ENCODE assay signal across 7 mouse cellular contexts in genomic region chr19:41263630-41264295, GRCm38 (mm10). TPM values are rescaled to one million over a fixed set of nuclear protein-coding genes. Genes with fewer than 3 reads are reported as not detected.
DNase-seq lines count a peak whose midpoint lies in the region; ATAC-seq and TF ChIP-seq lines count a peak whose summit lies in the region.

Tm9sf3 (minus strand) TSS chr19:41263997.

- no peak for TF ChIP-seq CTCF in kidney, adult 2 months (conservative IDR thresholded peaks at IDR 0.05; ENCODE audit: insufficient read depth, insufficient read length, low read depth, low read length)
- no peak for TF ChIP-seq CTCF in spleen, adult 2 months (IDR thresholded peaks at IDR 0.05; ENCODE audit: extremely low read depth, insufficient read depth, insufficient read length, insufficient replicate concordance)

- peak within 1 kb of the TSS; percentile 96 for H3K27ac ChIP-seq in embryonic facial prominence, embryonic 11.5 days (replicated peaks; ENCODE audit: low read depth, low read length)
- H3K27ac ChIP-seq in kidney, adult 2 months (ENCODE audit: insufficient read depth, low read depth, low read length) = peak within 1 kb of the TSS; percentile 90
- H3K27ac ChIP-seq in limb, embryonic 12.5 days = peak within 1 kb of the TSS; percentile 99
- peak within 1 kb of the TSS; percentile 93 for H3K27ac ChIP-seq in midbrain, embryonic 15.5 days
- H3K27ac ChIP-seq in spleen, adult 2 months (ENCODE audit: insufficient read depth, low read length) = peak within 1 kb of the TSS; percentile 99

- H3K4me2 ChIP-seq in embryonic facial prominence, embryonic 11.5 days (ENCODE audit: low read depth, low read length) = peak within 1 kb of the TSS; percentile 72
- peak within 1 kb of the TSS; percentile 72 for H3K4me2 ChIP-seq in limb, embryonic 12.5 days
- H3K4me2 ChIP-seq in midbrain, embryonic 15.5 days = peak within 1 kb of the TSS; percentile 67

- 1% methylated on average over 53 of the region's 98 CpGs for WGBS in embryonic facial prominence, embryonic 11.5 days
- under 1% methylated on average over 96 of the region's 98 CpGs for WGBS in kidney, adult 2 months
- under 1% methylated on average over 80 of the region's 98 CpGs for WGBS in limb, embryonic 12.5 days
- under 1% methylated on average over 91 of the region's 98 CpGs for WGBS in midbrain, embryonic 15.5 days
- whole genome bisulfite sequencing in spleen, adult 2 months = 2% methylated on average over 81 of the region's 98 CpGs

- H3K9ac ChIP-seq in embryonic facial prominence, embryonic 11.5 days (replicated peaks; ENCODE audit: low read length) = peak within 1 kb of the TSS; percentile 98
- peak within 1 kb of the TSS; percentile 96 for H3K9ac ChIP-seq in limb, embryonic 12.5 days (replicated peaks)
- H3K9ac ChIP-seq in midbrain, embryonic 15.5 days = peak within 1 kb of the TSS; percentile 65

- no peaks in the 10 kb centered on the region for H3K9me3 ChIP-seq in embryonic facial prominence, embryonic 11.5 days (replicated peaks; ENCODE audit: control insufficient read depth, low read length)
- H3K9me3 ChIP-seq in limb, embryonic 12.5 days = no peaks in the 10 kb centered on the region
- H3K9me3 ChIP-seq in midbrain, embryonic 15.5 days = no peaks in the 10 kb centered on the region

- H3K36me3 ChIP-seq in embryonic facial prominence, embryonic 11.5 days (replicated peaks; ENCODE audit: control insufficient read depth, insufficient read depth, low read depth, low read length) = no peaks in the 10 kb centered on the region
- no peaks in the 10 kb centered on the region for H3K36me3 ChIP-seq in kidney, adult 2 months (ENCODE audit: control insufficient read depth, insufficient read depth, low read length)
- peaks cover 7% of the 10 kb centered on the region; the same call in 1 of the 2 replicates for H3K36me3 ChIP-seq in limb, embryonic 12.5 days
- no peaks in the 10 kb centered on the region for H3K36me3 ChIP-seq in midbrain, embryonic 15.5 days (replicated peaks)
- no peaks in the 10 kb centered on the region for H3K36me3 ChIP-seq in spleen, adult 2 months (ENCODE audit: control insufficient read depth, insufficient read depth, low read length)

- no peaks in the 10 kb centered on the region for H3K27me3 ChIP-seq in embryonic facial prominence, embryonic 11.5 days (ENCODE audit: control insufficient read depth, insufficient read depth, low read length)
- H3K27me3 ChIP-seq in kidney, adult 2 months (replicated peaks; ENCODE audit: control insufficient read depth, insufficient read depth, low read length) = no peaks in the 10 kb centered on the region
- no peaks in the 10 kb centered on the region for H3K27me3 ChIP-seq in limb, embryonic 12.5 days
- no peaks in the 10 kb centered on the region for H3K27me3 ChIP-seq in midbrain, embryonic 15.5 days (replicated peaks)
- no peaks in the 10 kb centered on the region for H3K27me3 ChIP-seq in spleen, adult 2 months (ENCODE audit: control insufficient read depth, insufficient read depth, low read length)

- ATAC-seq in embryonic facial prominence, embryonic 11.5 days (replicated peaks; ENCODE audit: insufficient number of reproducible peaks, low FRiP score, low TSS enrichment, low read depth) = peak; percentile 90
- ATAC-seq in limb, embryonic 12.5 days (ENCODE audit: insufficient number of reproducible peaks, insufficient read depth, low FRiP score, low TSS enrichment, low read depth) = peak; percentile 87
- peak; percentile 97 for ATAC-seq in midbrain, embryonic 15.5 days (replicated peaks)

- H3K4me1 ChIP-seq in embryonic facial prominence, embryonic 11.5 days (ENCODE audit: control insufficient read depth, insufficient read depth, low read length) = no peaks in the 10 kb centered on the region
- H3K4me1 ChIP-seq in kidney, adult 2 months (ENCODE audit: control insufficient read depth, insufficient read depth, low read length) = peaks cover 28% of the 10 kb centered on the region; the same call in 1 of the 2 replicates
- H3K4me1 ChIP-seq in limb, embryonic 12.5 days (replicated peaks) = peaks cover 27% of the 10 kb centered on the region
- H3K4me1 ChIP-seq in midbrain, embryonic 15.5 days = peaks cover 44% of the 10 kb centered on the region
- peaks cover 5% of the 10 kb centered on the region; the same call in 1 of the 2 replicates for H3K4me1 ChIP-seq in spleen, adult 2 months (ENCODE audit: control insufficient read depth, insufficient read depth, insufficient read length)

- peak; percentile 95 for DNase-seq in adrenal gland, postnatal 14 days
- peak; percentile 86 for DNase-seq in embryonic facial prominence, embryonic 11.5 days (ENCODE audit: low spot score)
- peak; percentile 99 for DNase-seq in heart, adult 11 months
- peak; percentile 92 for DNase-seq in kidney, adult 2 months
- peak; percentile 63 to 81 for DNase-seq in spleen, adult 2 months (ENCODE audit: low read depth in 1 of 2, low spot score in 2 of 2)

- H3K4me3 ChIP-seq in embryonic facial prominence, embryonic 11.5 days (ENCODE audit: low read depth, low read length) = peak within 1 kb of the TSS; percentile 97
- H3K4me3 ChIP-seq in kidney, adult 2 months (ENCODE audit: insufficient read depth, low read depth, low read length) = peak within 1 kb of the TSS; percentile 91
- H3K4me3 ChIP-seq in limb, embryonic 12.5 days (replicated peaks) = peak within 1 kb of the TSS; percentile 96
- peak within 1 kb of the TSS; percentile 87 for H3K4me3 ChIP-seq in midbrain, embryonic 15.5 days
- peak within 1 kb of the TSS; percentile 98 for H3K4me3 ChIP-seq in spleen, adult 2 months (ENCODE audit: extremely low read depth, insufficient read depth, insufficient read length)

- TF ChIP-seq POLR2A in kidney, adult 2 months (IDR thresholded peaks at IDR 0.05; ENCODE audit: low read depth, low read length) = peak; percentile 51
- peak; percentile 85 for TF ChIP-seq POLR2A in spleen, adult 2 months (IDR thresholded peaks at IDR 0.05; ENCODE audit: low read depth, low read length)

RNA-seq across cellular contexts. Expression of gene Tm9sf3, which starts in this region (rescaled TPM):
- total RNA-seq in adrenal gland, postnatal 14 days (2021) = 155 and 156 TPM in 2 replicates
- 171 and 174 TPM in 2 replicates for polyA plus RNA-seq in embryonic facial prominence, embryonic 11.5 days (2014; fragmentation: Nextera tagmentation; extraction: Ambion mirVana)
- 63.2 and 80.6 TPM in 2 replicates for polyA plus RNA-seq in kidney, adult 2 months (2012; rRNA removed)
- 141 and 158 TPM in 2 replicates for polyA plus RNA-seq in limb, embryonic 12.5 days (2016; fragmentation: Nextera tagmentation; extraction: Ambion mirVana)
- 85.4 and 87.8 TPM in 2 replicates for polyA plus RNA-seq in midbrain, embryonic 15.5 days (2015; fragmentation: Nextera tagmentation; extraction: Ambion mirVana)
- 23.8 and 26.2 TPM in 2 replicates for polyA plus RNA-seq in spleen, adult 2 months (2012; rRNA removed)

Comparison
In these comparisons a context has a peak if more than half of its experiments do, and no peak if none do; other contexts are left out.
1. Peak in every context shown above with its lines: DNase-seq, ATAC-seq, H3K4me3 ChIP-seq and H3K27ac ChIP-seq.